Mouse (Mus musculus): ENCODE results near the gene Afap1. TPM values are rescaled to one million over a fixed set of nuclear protein-coding genes. Genes with fewer than 3 reads are reported as not detected.

Afap1 gene
- polyA plus RNA-seq, 1 experiment from 2014 or later, result 1.3 TPM

GRCm38 (mm10) chr5:36018366-36018765 is 125.2 kb downstream of the Afap1 start:
- no peak for DNase-seq
- H3K4me3 ChIP-seq (replicated peaks), result no peak overlapping the region
- H3K36me3 ChIP-seq, result no peaks in the 10 kb centered on the region
- H3K27me3 ChIP-seq, result no peaks in the 10 kb centered on the region
- no peak overlapping the region for H3K9ac ChIP-seq
- H3K27ac ChIP-seq, result no peak overlapping the region
- no peaks in the 10 kb centered on the region for H3K9me3 ChIP-seq (replicated peaks)
- no peak overlapping the region for H3K4me2 ChIP-seq
- no peaks in the 10 kb centered on the region for H3K4me1 ChIP-seq (replicated peaks)
- WGBS (ENCODE audit: insufficient replicate concordance), result 60% methylated on average over 3 of the region's 3 CpGs
- ATAC-seq (ENCODE audit: low read depth), result no peak

GRCm38 (mm10) chr5:36021091-36021490 is 128.0 kb downstream of the Afap1 start:
- H3K9ac ChIP-seq, result no peak overlapping the region
- no peak overlapping the region for H3K4me2 ChIP-seq
- H3K9me3 ChIP-seq (replicated peaks), result no peaks in the 10 kb centered on the region
- ATAC-seq (ENCODE audit: low read depth) (no peak), DNase-seq (no peak)
- no peak overlapping the region for H3K27ac ChIP-seq
- WGBS (ENCODE audit: insufficient replicate concordance), result 67% methylated on average over 3 of the region's 3 CpGs
- H3K27me3 ChIP-seq, result no peaks in the 10 kb centered on the region
- no peak overlapping the region for H3K4me3 ChIP-seq (replicated peaks)
- no peaks in the 10 kb centered on the region for H3K36me3 ChIP-seq
- no peaks in the 10 kb centered on the region for H3K4me1 ChIP-seq (replicated peaks)

GRCm38 (mm10) chr5:36022361-36022760 is 129.2 kb downstream of the Afap1 start:
- no peak overlapping the region for H3K4me2 ChIP-seq
- H3K36me3 ChIP-seq, result no peaks in the 10 kb centered on the region
- H3K4me3 ChIP-seq (replicated peaks), result no peak overlapping the region
- no peak for ATAC-seq (ENCODE audit: low read depth)
- H3K27me3 ChIP-seq, result no peaks in the 10 kb centered on the region
- no peaks in the 10 kb centered on the region for H3K9me3 ChIP-seq (replicated peaks)
- no peak for DNase-seq
- 58% methylated on average over 1 of the region's 1 CpGs for WGBS (ENCODE audit: insufficient replicate concordance)
- no peak overlapping the region for H3K9ac ChIP-seq
- no peak overlapping the region for H3K27ac ChIP-seq
- no peaks in the 10 kb centered on the region; the same call in 1 of the 2 replicates for H3K4me1 ChIP-seq (replicated peaks)

- H3K27me3 ChIP-seq, result no peaks in the 10 kb centered on the region
- no peak overlapping the region for H3K4me2 ChIP-seq
- no peak for DNase-seq
- H3K4me3 ChIP-seq (replicated peaks), result no peak overlapping the region
- no peak overlapping the region for H3K9ac ChIP-seq
- no peaks in the 10 kb centered on the region for H3K9me3 ChIP-seq (replicated peaks)
- WGBS (ENCODE audit: insufficient replicate concordance), result 55% methylated on average over 9 of the region's 9 CpGs
- H3K36me3 ChIP-seq, result no peaks in the 10 kb centered on the region
- no peak overlapping the region for H3K27ac ChIP-seq
- ATAC-seq (ENCODE audit: low read depth), result no peak
- H3K4me1 ChIP-seq (replicated peaks), result no peaks in the 10 kb centered on the region; the same call in 1 of the 2 replicates
Observed at GRCm38 (mm10) chr5:36024003-36024685, 131.0 kb downstream of the Afap1 start.

- ATAC-seq (ENCODE audit: low read depth), result no peak
- DNase-seq, result no peak
- Histone ChIP-seq H3K4me2 (no peak overlapping the region), H3K27me3 (no peaks in the 10 kb centered on the region), H3K9me3 (replicated peaks) (no peaks in the 10 kb centered on the region), H3K4me3 (replicated peaks) (no peak overlapping the region), H3K9ac (no peak overlapping the region), H3K36me3 (no peaks in the 10 kb centered on the region), H3K27ac (no peak overlapping the region), H3K4me1 (replicated peaks) (no peaks in the 10 kb centered on the region; the same call in 1 of the 2 replicates)
- 49% methylated on average over 4 of the region's 4 CpGs for WGBS (ENCODE audit: insufficient replicate concordance)
Observed at GRCm38 (mm10) chr5:36025076-36025475, 132.0 kb downstream of the Afap1 start.

- Histone ChIP-seq H3K9me3 (replicated peaks) (no peaks in the 10 kb centered on the region), H3K36me3 (no peaks in the 10 kb centered on the region), H3K9ac (no peak overlapping the region), H3K27ac (no peak overlapping the region), H3K4me1 (replicated peaks) (no peaks in the 10 kb centered on the region), H3K27me3 (no peaks in the 10 kb centered on the region), H3K4me2 (no peak overlapping the region), H3K4me3 (replicated peaks) (no peak overlapping the region)
- DNase-seq (peak; percentile 6), ATAC-seq (ENCODE audit: low read depth) (no peak)
- WGBS (ENCODE audit: insufficient replicate concordance), result 34% methylated on average over 8 of the region's 8 CpGs
Observed at GRCm38 (mm10) chr5:36033531-36034426, 140.7 kb downstream of the Afap1 start.

GRCm38 (mm10) chr5:36039596-36039995 is 146.5 kb downstream of the Afap1 start:
- H3K36me3 ChIP-seq, result no peaks in the 10 kb centered on the region
- H3K4me2 ChIP-seq, result no peak overlapping the region
- no peak overlapping the region for H3K27ac ChIP-seq
- no peaks in the 10 kb centered on the region for H3K4me1 ChIP-seq (replicated peaks)
- no peak for ATAC-seq (ENCODE audit: low read depth)
- no peak overlapping the region for H3K9ac ChIP-seq
- no peaks in the 10 kb centered on the region for H3K27me3 ChIP-seq
- no peak for DNase-seq
- H3K9me3 ChIP-seq (replicated peaks), result no peaks in the 10 kb centered on the region
- H3K4me3 ChIP-seq (replicated peaks), result no peak overlapping the region
- WGBS (ENCODE audit: insufficient replicate concordance), result 71% methylated on average over 5 of the region's 5 CpGs

GRCm38 (mm10) chr5:36040398-36041235 is 147.5 kb downstream of the Afap1 start:
- no peaks in the 10 kb centered on the region for H3K9me3 ChIP-seq (replicated peaks)
- no peaks in the 10 kb centered on the region for H3K27me3 ChIP-seq
- no peaks in the 10 kb centered on the region for H3K4me1 ChIP-seq (replicated peaks)
- H3K4me2 ChIP-seq, result no peak overlapping the region
- WGBS (ENCODE audit: insufficient replicate concordance), result 62% methylated on average over 13 of the region's 13 CpGs
- H3K36me3 ChIP-seq, result no peaks in the 10 kb centered on the region
- H3K4me3 ChIP-seq (replicated peaks), result no peak overlapping the region
- ATAC-seq (ENCODE audit: low read depth) (no peak), DNase-seq (no peak)
- no peak overlapping the region for H3K9ac ChIP-seq
- no peak overlapping the region for H3K27ac ChIP-seq

- no peaks in the 10 kb centered on the region for H3K27me3 ChIP-seq
- H3K4me3 ChIP-seq (replicated peaks), result no peak overlapping the region
- H3K9ac ChIP-seq, result no peak overlapping the region
- no peaks in the 10 kb centered on the region for H3K36me3 ChIP-seq
- H3K4me1 ChIP-seq (replicated peaks), result no peaks in the 10 kb centered on the region
- ATAC-seq (ENCODE audit: low read depth) (no peak), DNase-seq (no peak)
- H3K4me2 ChIP-seq, result no peak overlapping the region
- H3K27ac ChIP-seq, result no peak overlapping the region
- no peaks in the 10 kb centered on the region for H3K9me3 ChIP-seq (replicated peaks)
Observed at GRCm38 (mm10) chr5:36041236-36041562, 148.1 kb downstream of the Afap1 start.

GRCm38 (mm10) chr5:36041756-36042155 is 148.6 kb downstream of the Afap1 start:
- Histone ChIP-seq H3K4me1 (replicated peaks) (no peaks in the 10 kb centered on the region), H3K27ac (no peak overlapping the region), H3K4me2 (no peak overlapping the region), H3K4me3 (replicated peaks) (no peak overlapping the region), H3K9ac (no peak overlapping the region), H3K27me3 (no peaks in the 10 kb centered on the region), H3K9me3 (replicated peaks) (no peaks in the 10 kb centered on the region), H3K36me3 (no peaks in the 10 kb centered on the region)
- WGBS (ENCODE audit: insufficient replicate concordance), result 55% methylated on average over 6 of the region's 6 CpGs
- no peak for ATAC-seq (ENCODE audit: low read depth)
- DNase-seq, result no peak

- 73% methylated on average over 2 of the region's 2 CpGs for WGBS (ENCODE audit: insufficient replicate concordance)
- no peak overlapping the region for H3K9ac ChIP-seq
- H3K4me3 ChIP-seq (replicated peaks), result no peak overlapping the region
- DNase-seq, result no peak
- no peak overlapping the region for H3K27ac ChIP-seq
- ATAC-seq (ENCODE audit: low read depth), result no peak
- no peaks in the 10 kb centered on the region for H3K4me1 ChIP-seq (replicated peaks)
- H3K27me3 ChIP-seq, result no peaks in the 10 kb centered on the region
- no peaks in the 10 kb centered on the region for H3K9me3 ChIP-seq (replicated peaks)
- H3K4me2 ChIP-seq, result no peak overlapping the region
- H3K36me3 ChIP-seq, result no peaks in the 10 kb centered on the region
Observed at GRCm38 (mm10) chr5:36043154-36043553, 150.0 kb downstream of the Afap1 start.
